Mouse (Mus musculus): Measurements from ENCODE around the gene Spata13. TPM values are rescaled to one million over a fixed set of nuclear protein-coding genes. Genes with fewer than 3 reads are reported as not detected.

The Spata13 gene
- polyA plus RNA-seq, 1 experiment, result 4.8 TPM

GRCm38 (mm10) chr14:60676625-60677314 lies 43.0 kb downstream of the Spata13 start:
- Histone ChIP-seq H3K4me1 (ENCODE audit: control insufficient read depth) (peaks cover 37% of the 10 kb centered on the region), H3K27me3 (ENCODE audit: control insufficient read depth) (no peaks in the 10 kb centered on the region), H3K36me3 (ENCODE audit: control insufficient read depth) (peaks cover 11% of the 10 kb centered on the region), H3K9me3 (ENCODE audit: control insufficient read depth, low read length) (no peaks in the 10 kb centered on the region; the same call in 1 of the 2 replicates), H3K4me3 (replicated peaks) (no peak overlapping the region)
- TF ChIP-seq TAL1 (IDR thresholded peaks at IDR 0.05; ENCODE audit: low read length) (no peak), GATA1 (IDR thresholded peaks at IDR 0.05; ENCODE audit: low read length) (no peak)

- Histone ChIP-seq H3K36me3 (ENCODE audit: control insufficient read depth) (peaks cover 7% of the 10 kb centered on the region), H3K4me1 (ENCODE audit: control insufficient read depth) (peaks cover 48% of the 10 kb centered on the region), H3K4me3 (replicated peaks) (no peak overlapping the region), H3K9me3 (ENCODE audit: control insufficient read depth, low read length) (no peaks in the 10 kb centered on the region; the same call in 1 of the 2 replicates), H3K27me3 (ENCODE audit: control insufficient read depth) (no peaks in the 10 kb centered on the region; the same call in 1 of the 2 replicates)
- no peak for TF ChIP-seq TAL1 (IDR thresholded peaks at IDR 0.05; ENCODE audit: low read length)
- TF ChIP-seq GATA1 (IDR thresholded peaks at IDR 0.05; ENCODE audit: low read length), result no peak
Measured at GRCm38 (mm10) chr14:60682361-60683023, 48.7 kb downstream of the Spata13 start.

- TF ChIP-seq TAL1 (IDR thresholded peaks at IDR 0.05; ENCODE audit: low read length) (no peak), GATA1 (IDR thresholded peaks at IDR 0.05; ENCODE audit: low read length) (no peak)
- Histone ChIP-seq H3K9me3 (ENCODE audit: control insufficient read depth, low read length) (no peaks in the 10 kb centered on the region), H3K27me3 (ENCODE audit: control insufficient read depth) (no peaks in the 10 kb centered on the region; the same call in 1 of the 2 replicates), H3K4me3 (replicated peaks) (no peak overlapping the region), H3K4me1 (ENCODE audit: control insufficient read depth) (peaks cover 44% of the 10 kb centered on the region), H3K36me3 (ENCODE audit: control insufficient read depth) (peaks cover 6% of the 10 kb centered on the region)
Measured at GRCm38 (mm10) chr14:60683989-60684388, 50.2 kb downstream of the Spata13 start.

GRCm38 (mm10) chr14:60686733-60687132 lies 52.9 kb downstream of the Spata13 start:
- Histone ChIP-seq H3K4me1 (ENCODE audit: control insufficient read depth) (peaks cover 43% of the 10 kb centered on the region), H3K36me3 (ENCODE audit: control insufficient read depth) (peaks cover 17% of the 10 kb centered on the region), H3K27me3 (ENCODE audit: control insufficient read depth) (no peaks in the 10 kb centered on the region; the same call in 1 of the 2 replicates), H3K4me3 (replicated peaks) (no peak overlapping the region), H3K9me3 (ENCODE audit: control insufficient read depth, low read length) (no peaks in the 10 kb centered on the region)
- TF ChIP-seq GATA1 (IDR thresholded peaks at IDR 0.05; ENCODE audit: low read length) (no peak), TAL1 (IDR thresholded peaks at IDR 0.05; ENCODE audit: low read length) (no peak)

GRCm38 (mm10) chr14:60687241-60687640 lies 53.4 kb downstream of the Spata13 start:
- TF ChIP-seq TAL1 (IDR thresholded peaks at IDR 0.05; ENCODE audit: low read length) (no peak), GATA1 (IDR thresholded peaks at IDR 0.05; ENCODE audit: low read length) (no peak)
- Histone ChIP-seq H3K4me1 (ENCODE audit: control insufficient read depth) (peaks cover 38% of the 10 kb centered on the region), H3K4me3 (replicated peaks) (no peak overlapping the region), H3K27me3 (ENCODE audit: control insufficient read depth) (no peaks in the 10 kb centered on the region; the same call in 1 of the 2 replicates), H3K36me3 (ENCODE audit: control insufficient read depth) (peaks cover 22% of the 10 kb centered on the region), H3K9me3 (ENCODE audit: control insufficient read depth, low read length) (no peaks in the 10 kb centered on the region)

GRCm38 (mm10) chr14:60688509-60689205 lies 54.9 kb downstream of the Spata13 start:
- Histone ChIP-seq H3K9me3 (ENCODE audit: control insufficient read depth, low read length) (no peaks in the 10 kb centered on the region), H3K4me1 (ENCODE audit: control insufficient read depth) (peaks cover 32% of the 10 kb centered on the region), H3K4me3 (replicated peaks) (no peak overlapping the region), H3K36me3 (ENCODE audit: control insufficient read depth) (peaks cover 31% of the 10 kb centered on the region), H3K27me3 (ENCODE audit: control insufficient read depth) (no peaks in the 10 kb centered on the region; the same call in 1 of the 2 replicates)
- TF ChIP-seq TAL1 (IDR thresholded peaks at IDR 0.05; ENCODE audit: low read length) (no peak), GATA1 (IDR thresholded peaks at IDR 0.05; ENCODE audit: low read length) (no peak)

GRCm38 (mm10) chr14:60689768-60690167 lies 56.0 kb downstream of the Spata13 start:
- Histone ChIP-seq H3K4me3 (replicated peaks) (no peak overlapping the region), H3K27me3 (ENCODE audit: control insufficient read depth) (no peaks in the 10 kb centered on the region; the same call in 1 of the 2 replicates), H3K36me3 (ENCODE audit: control insufficient read depth) (peaks cover 40% of the 10 kb centered on the region), H3K9me3 (ENCODE audit: control insufficient read depth, low read length) (no peaks in the 10 kb centered on the region), H3K4me1 (ENCODE audit: control insufficient read depth) (peaks cover 30% of the 10 kb centered on the region)
- no peak for TF ChIP-seq TAL1 (IDR thresholded peaks at IDR 0.05; ENCODE audit: low read length)
- no peak for TF ChIP-seq GATA1 (IDR thresholded peaks at IDR 0.05; ENCODE audit: low read length)

- no peak for TF ChIP-seq GATA1 (IDR thresholded peaks at IDR 0.05; ENCODE audit: low read length)
- TF ChIP-seq TAL1 (IDR thresholded peaks at IDR 0.05; ENCODE audit: low read length), result no peak
- no peaks in the 10 kb centered on the region for H3K9me3 ChIP-seq (ENCODE audit: control insufficient read depth, low read length)
- H3K36me3 ChIP-seq (ENCODE audit: control insufficient read depth), result peaks cover 40% of the 10 kb centered on the region
- no peak overlapping the region for H3K4me3 ChIP-seq (replicated peaks)
- H3K27me3 ChIP-seq (ENCODE audit: control insufficient read depth), result no peaks in the 10 kb centered on the region; the same call in 1 of the 2 replicates
- peaks cover 26% of the 10 kb centered on the region for H3K4me1 ChIP-seq (ENCODE audit: control insufficient read depth)
Measured at GRCm38 (mm10) chr14:60690631-60691030, 56.8 kb downstream of the Spata13 start.

GRCm38 (mm10) chr14:60693122-60693536 lies 59.3 kb downstream of the Spata13 start:
- Histone ChIP-seq H3K4me3 (replicated peaks) (no peak overlapping the region), H3K36me3 (ENCODE audit: control insufficient read depth) (peaks cover 55% of the 10 kb centered on the region), H3K9me3 (ENCODE audit: control insufficient read depth, low read length) (no peaks in the 10 kb centered on the region), H3K27me3 (ENCODE audit: control insufficient read depth) (no peaks in the 10 kb centered on the region), H3K4me1 (ENCODE audit: control insufficient read depth) (peaks cover 15% of the 10 kb centered on the region)
- TF ChIP-seq TAL1 (IDR thresholded peaks at IDR 0.05; ENCODE audit: low read length), result no peak
- no peak for TF ChIP-seq GATA1 (IDR thresholded peaks at IDR 0.05; ENCODE audit: low read length)

Measured in erythroblast, embryonic 14.5 days (primary cell).